Mouse (Mus musculus) fat pad, adult 2 months (tissue): ENCODE results near the gene Rhou.
"Not testable (repeated sequence)": the region's sequence is repeated elsewhere in the genome, so short reads cannot be mapped to it uniquely, and the experiment has no call there.

Experiments
- DNase-seq: peaks from one replicate; pipeline ENCODE4 v3.0.0-alpha.2; 2011; ENCODE audit warnings: low read depth, low spot score; ENCODE audit errors: extremely low read depth

Gene Rhou

GRCm38 (mm10) chr8:123653308-123653993, at the start of gene Rhou:
Gene Rhou, plus strand, starts transcription at chr8:123653929.
- DNase-seq: no peak

DNA sequence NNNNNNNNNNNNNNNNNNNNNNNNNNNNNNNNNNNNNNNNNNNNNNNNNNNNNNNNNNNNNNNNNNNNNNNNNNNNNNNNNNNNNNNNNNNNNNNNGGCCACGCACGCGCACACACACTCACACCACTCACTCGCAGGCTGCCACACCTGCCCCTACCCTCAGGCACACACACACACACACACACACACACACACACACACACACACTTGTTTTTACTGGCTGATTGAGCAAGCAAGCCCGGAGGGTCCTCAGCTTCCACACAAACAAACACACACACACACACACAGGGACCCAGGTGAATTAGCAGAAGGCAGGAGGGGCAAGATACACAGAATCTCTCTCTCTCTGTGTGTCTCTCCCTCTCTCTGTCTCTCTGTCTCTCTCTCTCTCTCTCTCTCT, 41.1 kb upstream of the Rhou start:
- not testable (repeated sequence) for DNase-seq

- not testable (repeated sequence) for DNase-seq
Observed at GRCm38 (mm10) chr8:123623523-123623922, 30.2 kb upstream of the Rhou start.

GRCm38 (mm10) chr8:123624274-123624673, 29.5 kb upstream of the Rhou start:
- DNase-seq: no peak

DNA sequence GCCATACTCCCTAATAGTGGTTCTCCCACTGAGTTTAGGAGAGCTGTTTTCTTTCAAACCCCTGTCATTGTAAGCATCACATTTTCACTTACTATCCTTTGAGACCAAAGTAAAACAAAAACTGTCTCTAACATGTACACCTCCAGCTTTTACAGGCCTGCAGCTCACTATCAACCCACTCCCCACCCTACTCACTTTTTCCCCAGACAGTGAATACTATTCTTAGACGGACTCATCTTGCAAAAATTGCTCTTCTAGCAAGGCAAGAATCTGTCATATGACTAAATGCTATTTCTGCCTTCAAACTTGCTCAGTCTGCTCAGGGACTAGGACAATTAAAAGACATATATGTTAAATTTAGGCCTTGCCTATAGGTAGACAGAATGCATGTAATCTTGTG, 29.0 kb upstream of the Rhou start:
- DNase-seq: no peak

DNA sequence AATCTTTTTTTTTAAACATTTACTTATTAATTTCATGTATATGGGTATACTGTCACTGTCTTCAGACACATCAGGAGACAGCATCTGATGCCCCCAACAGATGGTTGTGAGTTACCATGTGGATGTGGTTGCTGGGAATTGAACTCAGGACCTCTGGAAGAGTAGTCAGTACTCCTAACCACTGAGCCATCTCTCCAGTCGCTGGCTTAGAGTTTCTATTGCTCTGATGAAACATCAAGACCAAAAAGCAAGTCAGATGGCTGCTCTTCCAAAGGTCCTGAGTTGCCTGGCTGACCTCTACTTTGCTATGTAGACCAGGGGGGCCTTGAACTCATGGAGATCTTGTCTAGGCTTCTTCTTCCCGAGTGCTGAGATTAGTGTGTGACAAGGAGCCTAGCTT, 28.0 kb upstream of the Rhou start:
- DNase-seq: no peak

DNA sequence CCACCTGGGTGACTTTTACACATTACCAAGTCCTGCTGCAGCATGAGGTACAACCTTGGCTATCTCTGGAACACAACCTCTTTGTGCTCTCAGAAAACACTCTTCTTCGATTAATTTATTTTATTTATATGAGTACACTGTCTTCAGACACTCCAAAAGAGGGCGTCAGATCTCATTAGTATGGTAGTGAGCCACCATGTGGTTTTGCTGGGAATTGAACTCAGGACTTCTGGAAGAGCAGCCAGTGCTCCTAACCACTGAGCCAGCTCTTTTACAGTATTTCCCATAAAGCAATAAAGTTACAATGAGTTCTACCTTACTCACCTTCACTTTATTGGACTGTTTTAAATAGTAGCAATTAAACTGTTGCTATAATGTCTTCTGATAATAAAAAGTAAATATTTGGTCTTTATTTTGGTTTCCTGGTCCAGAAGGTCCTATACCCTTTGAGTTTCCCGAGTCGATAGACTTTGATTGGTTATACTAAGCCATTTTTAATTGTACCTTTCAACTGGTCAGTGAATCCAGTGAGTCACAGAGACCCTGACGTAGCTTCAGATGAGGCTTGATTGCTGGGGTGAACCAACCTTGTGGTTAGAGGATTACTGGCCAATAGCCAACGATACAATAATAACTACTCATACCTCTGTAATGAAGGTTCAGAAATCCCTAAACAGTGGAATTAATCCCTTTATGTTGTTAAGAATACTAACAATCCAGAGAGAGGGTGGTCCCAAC, 26.1 kb upstream of the Rhou start:
- DNase-seq: no peak

DNA sequence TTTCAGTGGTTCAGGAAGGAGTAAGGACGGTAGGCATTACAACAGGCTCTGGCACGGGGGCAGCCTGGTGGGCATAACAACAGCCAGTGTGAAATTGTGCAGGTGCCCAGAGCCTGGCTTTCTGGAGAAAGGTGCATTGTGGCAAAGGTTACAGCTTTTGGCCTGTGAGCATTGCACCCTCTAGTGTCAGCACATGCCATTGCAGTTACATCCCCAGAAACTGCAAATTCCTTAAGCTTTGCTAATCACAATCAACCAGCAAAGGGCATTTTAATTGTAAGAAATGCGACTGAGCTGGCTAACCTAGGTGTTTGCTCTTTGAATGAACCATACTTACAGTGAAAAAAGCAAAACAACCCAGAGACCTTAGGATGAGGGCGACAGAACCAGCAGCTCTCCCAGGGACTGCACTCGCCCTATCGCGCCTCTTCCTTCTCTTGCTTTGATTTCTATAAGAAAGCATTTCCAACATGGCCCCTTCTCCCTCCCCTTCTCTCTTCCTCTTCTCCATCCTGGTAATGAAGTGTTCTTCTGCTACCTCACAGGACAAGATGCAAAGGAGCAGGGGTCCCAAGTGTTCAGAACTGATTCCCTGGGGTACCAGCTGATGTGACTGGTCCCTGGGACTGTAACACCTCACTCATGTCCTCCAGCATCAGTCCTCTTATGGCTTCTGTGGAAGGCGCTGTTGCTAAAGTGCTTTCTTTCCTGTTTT, 25.3 kb upstream of the Rhou start:
- DNase-seq: no peak

GRCm38 (mm10) chr8:123628968-123629755, 24.6 kb upstream of the Rhou start:
- DNase-seq: no peak

GRCm38 (mm10) chr8:123630058-123630457, 23.7 kb upstream of the Rhou start:
- DNase-seq: no peak

DNA sequence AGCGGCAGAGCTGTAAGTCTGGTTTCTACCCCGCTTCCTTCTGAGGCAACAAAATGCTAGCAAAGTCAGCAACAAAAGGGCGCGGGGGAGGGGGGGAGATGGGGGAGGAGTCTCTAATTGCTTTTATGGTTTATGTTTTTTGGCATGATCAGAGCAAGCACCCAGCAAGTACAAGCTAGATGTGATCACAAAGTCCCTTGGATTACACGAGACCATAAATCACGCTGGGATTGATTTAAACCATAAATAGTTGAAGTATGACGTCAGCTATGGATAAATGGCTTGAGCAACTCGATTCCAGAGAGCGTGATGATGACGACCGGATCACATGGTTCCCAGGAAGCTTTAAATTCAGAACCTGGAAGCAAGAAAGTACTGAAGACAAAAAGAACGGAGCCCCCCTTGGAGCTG, 22.9 kb upstream of the Rhou start:
- DNase-seq: peak; percentile 92

DNA sequence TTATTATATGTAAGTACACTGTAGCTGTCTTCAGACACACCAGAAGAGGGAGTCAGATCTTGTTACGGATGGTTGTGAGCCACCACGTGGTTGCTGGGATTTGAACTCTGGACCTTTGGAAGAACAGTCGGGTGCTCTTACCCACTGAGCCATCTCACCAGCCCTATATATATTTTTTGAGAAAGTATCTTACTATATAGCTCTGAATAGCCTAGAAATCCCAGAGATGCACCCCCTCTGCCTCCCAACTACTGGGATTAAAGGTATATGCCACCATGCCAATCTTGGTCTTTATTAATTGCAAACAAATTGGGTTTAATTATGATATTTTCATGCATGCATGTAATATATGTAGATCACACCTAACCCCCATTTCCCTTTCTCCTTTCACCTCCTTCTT, 22.0 kb upstream of the Rhou start:
- not testable (repeated sequence) for DNase-seq

DNA sequence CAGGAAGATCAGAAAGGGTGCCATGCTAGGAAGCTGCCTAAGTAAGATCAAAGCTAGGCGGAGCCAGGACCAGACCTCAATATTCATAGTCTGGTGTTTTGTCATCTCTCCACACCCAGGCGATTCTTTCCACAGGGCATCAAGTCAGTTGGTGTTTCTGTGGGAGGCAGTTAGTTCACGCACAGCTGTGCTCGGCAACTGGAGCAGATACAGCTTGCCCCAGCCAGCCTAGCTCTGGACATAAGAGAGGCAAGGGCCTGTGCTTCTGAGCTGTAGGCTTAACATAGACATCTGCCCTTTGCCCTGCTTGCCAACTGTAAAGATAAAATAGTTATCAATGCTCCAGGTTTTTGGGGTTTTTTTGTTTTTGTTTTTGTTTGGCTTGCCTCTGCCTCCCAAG, 21.5 kb upstream of the Rhou start:
- DNase-seq: no peak

GRCm38 (mm10) chr8:123633801-123634200, 19.9 kb upstream of the Rhou start:
- no peak for DNase-seq

DNA sequence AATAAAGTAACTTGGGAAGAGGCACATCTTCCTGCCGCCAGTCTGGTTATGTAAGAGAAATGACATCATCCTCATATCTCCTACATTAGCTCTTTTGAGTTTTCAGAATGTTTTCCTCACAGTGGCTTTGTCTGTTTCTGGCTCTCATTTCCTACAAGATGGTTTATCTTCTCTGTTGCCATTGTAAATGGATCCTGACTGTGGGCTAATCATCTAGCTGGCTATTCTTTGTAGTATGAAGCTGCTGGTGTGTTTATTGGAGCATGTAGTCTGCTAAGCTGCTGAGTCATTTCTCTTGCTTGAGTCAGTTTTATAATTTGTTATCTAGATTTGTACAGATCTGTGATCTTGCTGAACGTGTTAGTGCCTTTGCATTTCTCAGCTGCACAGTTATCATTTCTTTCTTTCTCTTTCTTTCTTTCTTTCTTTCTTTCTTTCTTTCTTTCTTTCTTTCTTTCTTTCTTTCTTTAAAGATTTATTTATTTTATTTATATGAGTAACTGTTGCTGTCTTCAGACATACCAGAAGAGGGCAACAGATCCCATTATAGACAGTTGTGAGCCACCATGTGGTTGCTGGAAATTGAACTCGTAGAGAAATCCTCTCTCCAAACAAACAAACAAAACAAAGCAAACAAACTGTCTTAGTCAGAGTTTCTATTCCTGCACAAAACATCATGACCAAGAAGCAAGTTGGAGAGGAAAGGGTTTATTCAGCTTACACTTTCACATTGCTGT, 19.2 kb upstream of the Rhou start:
- no peak for DNase-seq

DNA sequence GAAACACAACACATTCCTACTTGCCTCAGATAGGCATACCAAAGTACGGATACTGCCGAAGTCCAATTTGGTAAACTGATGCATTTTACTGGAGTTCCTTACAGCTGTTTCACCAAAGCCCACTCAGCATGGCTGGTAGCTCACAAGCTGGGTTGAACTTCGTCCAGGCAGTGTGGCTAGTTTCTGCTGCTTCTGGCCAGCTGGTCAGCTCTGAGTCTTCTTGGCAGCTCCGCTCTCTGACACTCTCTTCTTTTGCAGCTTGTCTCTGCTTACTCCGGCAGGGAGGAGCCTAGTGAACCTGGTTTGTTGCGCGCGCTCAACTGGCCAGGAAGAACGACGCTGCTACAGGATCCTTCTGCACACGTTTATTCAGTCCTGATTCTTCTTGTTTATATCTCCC, 18.1 kb upstream of the Rhou start:
- DNase-seq: no peak

DNA sequence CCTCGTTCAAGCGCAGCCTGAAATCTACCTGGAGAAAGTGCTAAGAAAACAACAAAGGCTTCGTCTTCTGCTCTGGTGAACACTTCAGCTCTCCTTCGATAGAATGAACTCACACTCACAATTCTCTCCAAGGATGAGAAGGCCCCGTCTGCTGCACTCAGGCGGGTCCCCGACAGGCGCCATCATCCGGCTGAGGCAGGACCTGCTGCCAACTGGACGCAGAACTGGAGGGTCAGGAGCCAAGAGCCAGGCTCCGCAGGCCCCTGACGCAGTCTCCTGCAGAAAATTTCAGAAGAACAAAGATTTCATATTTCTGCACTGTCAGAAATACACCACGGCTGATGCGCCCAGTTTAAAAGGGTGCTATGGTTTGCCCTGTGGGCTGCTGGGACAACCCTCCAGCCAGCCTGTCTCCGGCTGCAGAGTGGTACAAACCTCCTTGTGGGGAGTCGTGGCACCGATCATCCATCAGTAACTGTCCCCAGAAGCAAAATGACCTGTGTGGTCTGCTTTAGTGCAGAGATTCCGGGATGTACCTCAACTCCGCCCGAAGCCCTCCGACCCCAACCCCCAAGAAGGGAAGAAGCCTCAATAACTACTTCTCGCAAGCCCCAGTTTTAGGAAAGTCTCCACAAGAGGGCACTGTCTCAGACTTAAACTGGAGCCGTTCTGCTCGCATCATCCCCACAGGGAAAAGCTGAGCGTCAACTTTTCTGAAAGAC, 10.2 kb upstream of the Rhou start:
- DNase-seq: no peak

DNA sequence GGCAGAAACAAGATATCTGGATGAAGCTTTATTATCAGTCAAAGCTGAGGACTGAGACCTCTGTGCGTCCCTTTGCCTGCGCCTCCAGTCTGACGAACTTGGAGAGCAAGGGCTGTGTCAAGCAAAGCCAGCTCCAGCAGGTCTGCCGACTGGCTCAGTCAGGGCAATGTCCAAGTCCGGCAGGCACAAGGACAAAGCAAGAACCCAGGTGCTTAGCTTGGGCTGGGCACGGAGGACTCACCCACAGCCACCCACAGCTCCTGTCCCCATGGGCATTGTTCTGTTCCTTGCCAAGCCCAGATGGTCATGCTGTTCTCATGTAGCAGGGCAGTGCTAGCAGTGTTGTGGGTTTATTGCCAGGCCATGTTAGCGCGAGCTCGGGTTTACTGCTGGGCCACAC, 8.5 kb upstream of the Rhou start:
- DNase-seq: peak; percentile 51

- no peak for DNase-seq
Observed at GRCm38 (mm10) chr8:123648245-123649170, 5.2 kb upstream of the Rhou start.
